Mouse (Mus musculus) lung, postnatal 0 days (tissue): ENCODE results near the gene Sh3tc1. TPM values are rescaled to one million over a fixed set of nuclear protein-coding genes. Genes with fewer than 3 reads are reported as not detected.

Experiments used
- ATAC-seq: fragments of 200-750 bp; cut with Nextera tagmentation; 2 replicates; pipeline ENCODE4 v1.8.0; 2017; ENCODE audit warnings: moderate library complexity
- DNase-seq: peaks from one replicate; pipeline ENCODE4 v3.0.0-alpha.2; 2016; ENCODE audit warnings: low spot score
- H3K27ac ChIP-seq: fragments of 300-500 bp; sonication (generic); 2 replicates; pipeline ENCODE4 v1.5.1; 2014; ENCODE audit warnings: antibody characterized with exemption, mild to moderate bottlenecking, low read length, mixed read lengths
- H3K27me3 ChIP-seq: fragments of 300-500 bp; sonication (generic); replicated peaks from 2 replicates; pipeline ENCODE4 v1.6.1; 2014; ENCODE audit warnings: low read length, mixed read lengths; ENCODE audit not compliant: insufficient read depth
- H3K36me3 ChIP-seq: fragments of 300-500 bp; sonication (generic); 2 replicates; pipeline ENCODE4 v1.6.1; 2014; ENCODE audit warnings: low read length, mixed read lengths; ENCODE audit not compliant: insufficient read depth
- H3K4me1 ChIP-seq: fragments of 300-500 bp; sonication (generic); 2 replicates; pipeline ENCODE4 v1.6.1; 2014; ENCODE audit warnings: antibody characterized with exemption, low read depth, low read length, mixed read lengths; ENCODE audit not compliant: insufficient read depth
- H3K4me2 ChIP-seq: fragments of 300-500 bp; sonication (generic); replicated peaks from 2 replicates; pipeline ENCODE4 v1.6.1; 2014; ENCODE audit warnings: low read depth, mild to moderate bottlenecking, low read length, moderate library complexity, mixed read lengths
- H3K4me3 ChIP-seq: fragments of 300-500 bp; sonication (generic); 2 replicates; pipeline ENCODE4 v1.5.1; 2014; ENCODE audit warnings: low read depth, low read length
- H3K9ac ChIP-seq: fragments of 300-500 bp; sonication (generic); replicated peaks from 2 replicates; pipeline ENCODE4 v1.6.1; 2014; ENCODE audit warnings: low read depth, mild to moderate bottlenecking
- H3K9me3 ChIP-seq: fragments of 300-500 bp; sonication (generic); 2 replicates; pipeline ENCODE4 v1.6.1; 2016; ENCODE audit warnings: low read length, mixed read lengths
- CTCF ChIP-seq: IDR thresholded peaks from 2 replicates; pipeline ENCODE4 v1.5.1; 2016; ENCODE audit warnings: antibody characterized with exemption, mild to moderate bottlenecking
- EP300 ChIP-seq: IDR thresholded peaks from 2 replicates; pipeline ENCODE4 v1.6.1; 2016; ENCODE audit warnings: antibody characterized with exemption, mild to moderate bottlenecking, control low read depth
- WGBS: fragments of 180-500 bp; shearing (Covaris S2); extraction: QIAGEN DNeasy Blood & Tissue Kit; methylation state at CpG from one replicate; pipeline ENCODE4 v1.1.7; 2014; 5-methylcytosine and 5-hydroxymethylcytosine counted together
- polyA plus RNA-seq: library from polyadenylated mRNA; unstranded; fragments of >200 nt; fragmentation: Nextera tagmentation; extraction: Ambion mirVana; gene quantifications from 2 replicates; pipeline ENCODE4 v1.2.1, GENCODE M21; 2015

Sh3tc1 gene
- polyA plus RNA-seq, 1 experiment from 2014 or later = 21.1 TPM

GRCm38 (mm10) chr5:35713649-35714354 lies 26.0 kb downstream of the Sh3tc1 start:
- WGBS = 42% methylated on average over 13 of the region's 13 CpGs
- DNase-seq (peak; percentile 90), ATAC-seq (peak; percentile 83)
- Histone ChIP-seq H3K9ac (no peak overlapping the region), H3K4me2 (no peak overlapping the region), H3K36me3 (peaks cover 8% of the 10 kb centered on the region), H3K9me3 (no peaks in the 10 kb centered on the region), H3K27me3 (no peaks in the 10 kb centered on the region), H3K4me3 (no peak overlapping the region), H3K27ac (no peak overlapping the region), H3K4me1 (no peaks in the 10 kb centered on the region)
- TF ChIP-seq EP300 = no peak
- peak; percentile 95 for TF ChIP-seq CTCF

GRCm38 (mm10) chr5:35712517-35712916 lies 27.3 kb downstream of the Sh3tc1 start:
- no peak overlapping the region for H3K27ac ChIP-seq
- WGBS = 51% methylated on average over 5 of the region's 5 CpGs
- ATAC-seq (no peak), DNase-seq (no peak)
- no peaks in the 10 kb centered on the region; the same call in none of the 2 replicates for H3K36me3 ChIP-seq
- no peaks in the 10 kb centered on the region for H3K9me3 ChIP-seq
- no peak overlapping the region for H3K9ac ChIP-seq
- TF ChIP-seq CTCF (no peak), EP300 (no peak)
- H3K4me1 ChIP-seq = no peaks in the 10 kb centered on the region
- no peak overlapping the region for H3K4me2 ChIP-seq
- H3K27me3 ChIP-seq = no peaks in the 10 kb centered on the region
- no peak overlapping the region for H3K4me3 ChIP-seq

- ATAC-seq = no peak
- Histone ChIP-seq H3K27ac (no peak overlapping the region), H3K4me2 (no peak overlapping the region), H3K9ac (no peak overlapping the region), H3K36me3 (no peaks in the 10 kb centered on the region; the same call in none of the 2 replicates), H3K4me1 (no peaks in the 10 kb centered on the region), H3K4me3 (no peak overlapping the region), H3K9me3 (no peaks in the 10 kb centered on the region), H3K27me3 (no peaks in the 10 kb centered on the region)
- DNase-seq = no peak
- WGBS = 65% methylated on average over 3 of the region's 3 CpGs
- no peak for TF ChIP-seq EP300
- no peak for TF ChIP-seq CTCF
Observed at GRCm38 (mm10) chr5:35710931-35711330, 28.9 kb downstream of the Sh3tc1 start.

- Histone ChIP-seq H3K27ac (no peak overlapping the region), H3K36me3 (no peaks in the 10 kb centered on the region; the same call in none of the 2 replicates), H3K4me2 (no peak overlapping the region), H3K9me3 (no peaks in the 10 kb centered on the region), H3K27me3 (no peaks in the 10 kb centered on the region), H3K9ac (no peak overlapping the region), H3K4me1 (no peaks in the 10 kb centered on the region), H3K4me3 (no peak overlapping the region)
- no peak for TF ChIP-seq CTCF
- TF ChIP-seq EP300 = no peak
- peak; percentile 8; the same call in 1 of the 2 replicates for ATAC-seq
- no peak for DNase-seq
- WGBS = 64% methylated on average over 3 of the region's 3 CpGs
Observed at GRCm38 (mm10) chr5:35710481-35710880, 29.3 kb downstream of the Sh3tc1 start.

- Histone ChIP-seq H3K4me2 (no peak overlapping the region), H3K36me3 (peaks cover 5% of the 10 kb centered on the region), H3K27me3 (no peaks in the 10 kb centered on the region), H3K27ac (no peak overlapping the region), H3K9me3 (no peaks in the 10 kb centered on the region), H3K4me1 (no peaks in the 10 kb centered on the region), H3K9ac (no peak overlapping the region), H3K4me3 (no peak overlapping the region)
- TF ChIP-seq EP300 (no peak), CTCF (no peak)
- ATAC-seq (no peak), DNase-seq (no peak)
- 85% methylated on average over 3 of the region's 3 CpGs for WGBS
Observed at GRCm38 (mm10) chr5:35705411-35705810, 34.4 kb downstream of the Sh3tc1 start.

GRCm38 (mm10) chr5:35703814-35704213 lies 36.0 kb downstream of the Sh3tc1 start:
- Histone ChIP-seq H3K27ac (no peak overlapping the region), H3K9ac (no peak overlapping the region), H3K4me3 (no peak overlapping the region), H3K4me2 (no peak overlapping the region), H3K27me3 (no peaks in the 10 kb centered on the region), H3K4me1 (no peaks in the 10 kb centered on the region), H3K36me3 (peaks cover 5% of the 10 kb centered on the region; the same call in 1 of the 2 replicates), H3K9me3 (no peaks in the 10 kb centered on the region)
- ATAC-seq (no peak), DNase-seq (no peak)
- no peak for TF ChIP-seq EP300
- no peak for TF ChIP-seq CTCF
- 92% methylated on average over 4 of the region's 4 CpGs for WGBS
